Mouse (Mus musculus): Measurements from ENCODE around the gene Catip. TPM values are rescaled to one million over a fixed set of nuclear protein-coding genes. Genes with fewer than 3 reads are reported as not detected.

The Catip gene
- polyA plus RNA-seq, 1 experiment, result 25.9 TPM

- Histone ChIP-seq H3K36me3 (ENCODE audit: control insufficient read depth, insufficient read depth, low read length) (no peaks in the 10 kb centered on the region), H3K27ac (ENCODE audit: control insufficient read depth, insufficient read depth, low read depth, low read length) (no peak overlapping the region), H3K27me3 (ENCODE audit: control insufficient read depth, insufficient read depth, low read length) (no peaks in the 10 kb centered on the region), H3K4me1 (ENCODE audit: control insufficient read depth, insufficient read depth, low read length) (peaks cover 2% of the 10 kb centered on the region), H3K4me3 (ENCODE audit: control insufficient read depth, low read depth, low read length) (peak overlapping the region; percentile 64)
- no peak; the same call in 1 of the 2 replicates for TF ChIP-seq CTCF (IDR thresholded peaks at IDR 0.05; ENCODE audit: control insufficient read depth, insufficient read depth, insufficient replicate concordance, low read depth, low read length)
- 0 out of 2 replicates have a peak, but pooled peaks have one; percentile 18 for TF ChIP-seq POLR2A (IDR thresholded peaks at IDR 0.05; ENCODE audit: control insufficient read depth, low read depth, low read length)
Observed at GRCm38 (mm10) chr1:74362325-74363229, 669 bp downstream of the Catip start.

- peaks cover 7% of the 10 kb centered on the region for H3K4me1 ChIP-seq (ENCODE audit: control insufficient read depth, insufficient read depth, low read length)
- no peak for TF ChIP-seq CTCF (IDR thresholded peaks at IDR 0.05; ENCODE audit: control insufficient read depth, insufficient read depth, insufficient replicate concordance, low read depth, low read length)
- TF ChIP-seq POLR2A (IDR thresholded peaks at IDR 0.05; ENCODE audit: control insufficient read depth, low read depth, low read length), result no peak
- H3K36me3 ChIP-seq (ENCODE audit: control insufficient read depth, insufficient read depth, low read length), result no peaks in the 10 kb centered on the region
- H3K4me3 ChIP-seq (ENCODE audit: control insufficient read depth, low read depth, low read length), result peak overlapping the region; percentile 64
- H3K27ac ChIP-seq (ENCODE audit: control insufficient read depth, insufficient read depth, low read depth, low read length), result no peak overlapping the region
- no peaks in the 10 kb centered on the region for H3K27me3 ChIP-seq (ENCODE audit: control insufficient read depth, insufficient read depth, low read length)
Observed at GRCm38 (mm10) chr1:74363437-74363836, 1.5 kb downstream of the Catip start.

GRCm38 (mm10) chr1:74364270-74364669, 2.4 kb downstream of the Catip start:
- Histone ChIP-seq H3K4me1 (ENCODE audit: control insufficient read depth, insufficient read depth, low read length) (peaks cover 7% of the 10 kb centered on the region), H3K36me3 (ENCODE audit: control insufficient read depth, insufficient read depth, low read length) (no peaks in the 10 kb centered on the region), H3K27me3 (ENCODE audit: control insufficient read depth, insufficient read depth, low read length) (no peaks in the 10 kb centered on the region), H3K27ac (ENCODE audit: control insufficient read depth, insufficient read depth, low read depth, low read length) (no peak overlapping the region), H3K4me3 (ENCODE audit: control insufficient read depth, low read depth, low read length) (no peak overlapping the region)
- TF ChIP-seq POLR2A (IDR thresholded peaks at IDR 0.05; ENCODE audit: control insufficient read depth, low read depth, low read length), result no peak
- no peak for TF ChIP-seq CTCF (IDR thresholded peaks at IDR 0.05; ENCODE audit: control insufficient read depth, insufficient read depth, insufficient replicate concordance, low read depth, low read length)

GRCm38 (mm10) chr1:74367886-74368645, 6.2 kb downstream of the Catip start:
- Histone ChIP-seq H3K36me3 (ENCODE audit: control insufficient read depth, insufficient read depth, low read length) (no peaks in the 10 kb centered on the region), H3K4me3 (ENCODE audit: control insufficient read depth, low read depth, low read length) (peak overlapping the region; percentile 57), H3K27ac (ENCODE audit: control insufficient read depth, insufficient read depth, low read depth, low read length) (peak overlapping the region; percentile 3; the same call in 1 of the 2 replicates), H3K4me1 (ENCODE audit: control insufficient read depth, insufficient read depth, low read length) (peaks cover 7% of the 10 kb centered on the region), H3K27me3 (ENCODE audit: control insufficient read depth, insufficient read depth, low read length) (no peaks in the 10 kb centered on the region)
- no peak for TF ChIP-seq POLR2A (IDR thresholded peaks at IDR 0.05; ENCODE audit: control insufficient read depth, low read depth, low read length)
- TF ChIP-seq CTCF (IDR thresholded peaks at IDR 0.05; ENCODE audit: control insufficient read depth, insufficient read depth, insufficient replicate concordance, low read depth, low read length), result no peak

GRCm38 (mm10) chr1:74370040-74370439, 8.1 kb downstream of the Catip start:
- Histone ChIP-seq H3K4me3 (ENCODE audit: control insufficient read depth, low read depth, low read length) (no peak overlapping the region), H3K27ac (ENCODE audit: control insufficient read depth, insufficient read depth, low read depth, low read length) (no peak overlapping the region), H3K4me1 (ENCODE audit: control insufficient read depth, insufficient read depth, low read length) (peaks cover 4% of the 10 kb centered on the region), H3K27me3 (ENCODE audit: control insufficient read depth, insufficient read depth, low read length) (no peaks in the 10 kb centered on the region), H3K36me3 (ENCODE audit: control insufficient read depth, insufficient read depth, low read length) (no peaks in the 10 kb centered on the region)
- TF ChIP-seq POLR2A (IDR thresholded peaks at IDR 0.05; ENCODE audit: control insufficient read depth, low read depth, low read length) (no peak), CTCF (IDR thresholded peaks at IDR 0.05; ENCODE audit: control insufficient read depth, insufficient read depth, insufficient replicate concordance, low read depth, low read length) (no peak)

GRCm38 (mm10) chr1:74373372-74373771, 11.5 kb downstream of the Catip start:
- H3K4me3 ChIP-seq (ENCODE audit: control insufficient read depth, low read depth, low read length), result no peak overlapping the region
- H3K4me1 ChIP-seq (ENCODE audit: control insufficient read depth, insufficient read depth, low read length), result peaks cover 2% of the 10 kb centered on the region
- no peaks in the 10 kb centered on the region for H3K36me3 ChIP-seq (ENCODE audit: control insufficient read depth, insufficient read depth, low read length)
- TF ChIP-seq POLR2A (IDR thresholded peaks at IDR 0.05; ENCODE audit: control insufficient read depth, low read depth, low read length) (no peak), CTCF (IDR thresholded peaks at IDR 0.05; ENCODE audit: control insufficient read depth, insufficient read depth, insufficient replicate concordance, low read depth, low read length) (no peak)
- H3K27ac ChIP-seq (ENCODE audit: control insufficient read depth, insufficient read depth, low read depth, low read length), result no peak overlapping the region
- no peaks in the 10 kb centered on the region for H3K27me3 ChIP-seq (ENCODE audit: control insufficient read depth, insufficient read depth, low read length)

GRCm38 (mm10) chr1:74374980-74375379, 13.1 kb downstream of the Catip start, which contains the start of gene Slc11a1:
Gene Slc11a1 (plus strand): TSS chr1:74375195.
- no peak within 1 kb of the TSS for H3K4me3 ChIP-seq (ENCODE audit: control insufficient read depth, low read depth, low read length)
- no peak for TF ChIP-seq CTCF (IDR thresholded peaks at IDR 0.05; ENCODE audit: control insufficient read depth, insufficient read depth, insufficient replicate concordance, low read depth, low read length)
- TF ChIP-seq POLR2A (IDR thresholded peaks at IDR 0.05; ENCODE audit: control insufficient read depth, low read depth, low read length), result no peak

More at GRCm38 (mm10) chr1:74374980-74375379, 13.1 kb downstream of the Catip start, which contains the start of gene Slc11a1:
- H3K4me1 ChIP-seq (ENCODE audit: control insufficient read depth, insufficient read depth, low read length), result peaks cover 2% of the 10 kb centered on the region
- no peaks in the 10 kb centered on the region for H3K27me3 ChIP-seq (ENCODE audit: control insufficient read depth, insufficient read depth, low read length)
- no peak within 1 kb of the TSS for H3K27ac ChIP-seq (ENCODE audit: control insufficient read depth, insufficient read depth, low read depth, low read length)
- no peaks in the 10 kb centered on the region for H3K36me3 ChIP-seq (ENCODE audit: control insufficient read depth, insufficient read depth, low read length)

Data from testis, adult 2 months (tissue).